Mouse (Mus musculus) ES-E14 (cell line): ENCODE data around the gene Sh2b1. TPM values are rescaled to one million over a fixed set of nuclear protein-coding genes. Genes with fewer than 3 reads are reported as not detected.
"Not testable (repeated sequence)": the region's sequence is repeated elsewhere in the genome, so short reads cannot be mapped to it uniquely, and the experiment has no call there.

ENCODE experiments used
- DNase-seq: peaks from one replicate; pipeline ENCODE4 v3.0.0-alpha.2; 2013; ENCODE audit warnings: low read depth, low spot score
- H3K27ac ChIP-seq: 2 replicates; pipeline ENCODE4 v1.5.1; 2012; ENCODE audit warnings: low read depth, mild to moderate bottlenecking, low read length, moderate library complexity, mixed read lengths; ENCODE audit not compliant: poor library complexity, insufficient read depth, severe bottlenecking
- H3K36me3 ChIP-seq: 2 replicates; pipeline ENCODE4 v1.6.1; 2012; ENCODE audit warnings: mild to moderate bottlenecking, low read length, moderate library complexity, mixed read lengths; ENCODE audit not compliant: control insufficient read depth, poor library complexity, insufficient read depth, severe bottlenecking
- H3K4me1 ChIP-seq, 2 experiments: fragments of 150-350 bp in 1 of 2; sonication (generic) in 1 of 2; 2 replicates each; pipeline ENCODE4 v1.6.1; 2012; ENCODE audit warnings: low read length in 2 of 2, mild to moderate bottlenecking in 1 of 2, mixed read lengths in 1 of 2; ENCODE audit not compliant: control insufficient read depth in 2 of 2, insufficient read depth in 2 of 2, poor library complexity in 1 of 2
- H3K4me3 ChIP-seq, 2 experiments: fragments of 150-350 bp in 1 of 2; sonication (generic) in 1 of 2; 2 replicates each; pipeline ENCODE4 v1.5.1; 2012; ENCODE audit warnings: low read length in 2 of 2, low read depth in 1 of 2, mild to moderate bottlenecking in 1 of 2, mixed read lengths in 1 of 2; ENCODE audit not compliant: insufficient read depth in 1 of 2, poor library complexity in 1 of 2, severe bottlenecking in 1 of 2
- H3K9ac ChIP-seq: 2 replicates; pipeline ENCODE4 v1.6.1; 2012; ENCODE audit warnings: low read depth, mild to moderate bottlenecking, low read length, mixed read lengths; ENCODE audit not compliant: poor library complexity, insufficient read depth, severe bottlenecking
- H3K9me3 ChIP-seq: fragments of 150-350 bp; sonication (generic); 2 replicates; pipeline ENCODE4 v1.6.1; 2012; ENCODE audit warnings: low read depth, mild to moderate bottlenecking, low read length; ENCODE audit not compliant: control insufficient read depth, insufficient read depth
- CHD2 ChIP-seq: IDR thresholded peaks from 2 replicates; pipeline ENCODE4 v1.6.1; 2014; ENCODE audit warnings: mild to moderate bottlenecking, low read depth, low read length, inconsistent platforms
- HCFC1 ChIP-seq: IDR thresholded peaks from 2 replicates; pipeline ENCODE4 v1.6.1; 2012; ENCODE audit warnings: low read length, inconsistent platforms, borderline replicate concordance; ENCODE audit not compliant: insufficient read depth
- MAFK ChIP-seq: IDR thresholded peaks from 2 replicates; pipeline ENCODE4 v1.6.1; 2014; ENCODE audit warnings: mild to moderate bottlenecking, low read depth, low read length, inconsistent platforms; ENCODE audit not compliant: insufficient read depth
- ZC3H11A ChIP-seq: IDR thresholded peaks from 2 replicates; pipeline ENCODE4 v1.6.1; 2012; ENCODE audit warnings: low read depth, mild to moderate bottlenecking, inconsistent platforms, low read length, borderline replicate concordance
- ZNF384 ChIP-seq: IDR thresholded peaks from 2 replicates; pipeline ENCODE4 v1.6.1; 2012; ENCODE audit warnings: low read depth, low read length, inconsistent platforms
- in situ Hi-C, 2 experiments: fragments of 600-800 bp; cut with MboI; formaldehyde crosslinking; loops; one replicate each; pipeline ENCODE4 v1.15.1; 2025; ENCODE audit warnings: low sequenced_read_pairs in 2 of 2, inconsistent platforms in 1 of 2; ENCODE audit not compliant: unreplicated experiment in 2 of 2
- total RNA-seq: library from RNA; depleted of rRNA; stranded (reverse); fragments of 300-350 nt; gene quantifications from 2 replicates; pipeline ENCODE4 v1.2.3, GENCODE M21; 2012

Sh2b1 gene
- total RNA-seq, 1 experiment = 20.3 TPM

GRCm38 (mm10) chr7:126496475-126496874 lies 21.3 kb upstream of the Sh2b1 start:
- TF ChIP-seq CHD2 (no peak), MAFK (no peak), ZC3H11A (no peak), HCFC1 (no peak), ZNF384 (no peak)
- Histone ChIP-seq H3K4me3 (no peak overlapping the region), H3K36me3 (peaks cover 88% of the 10 kb centered on the region), H3K4me1 (peaks cover 2 to 8% of the 10 kb centered on the region in 2 experiments; a peak in 1 of 4 replicates), H3K27ac (no peak overlapping the region), H3K9ac (no peak overlapping the region), H3K9me3 (no peaks in the 10 kb centered on the region)
- in situ Hi-C loops = no loop called here
- DNase-seq = no peak

- in situ Hi-C loops = no loop called here
- Histone ChIP-seq H3K9me3 (no peaks in the 10 kb centered on the region), H3K4me1 (peaks cover 2 to 5% of the 10 kb centered on the region in 2 experiments; a peak in 1 of 4 replicates), H3K9ac (no peak overlapping the region), H3K27ac (no peak overlapping the region), H3K36me3 (peaks cover 84% of the 10 kb centered on the region), H3K4me3 (no peak overlapping the region)
- TF ChIP-seq ZC3H11A (no peak), HCFC1 (no peak), MAFK (no peak)
- DNase-seq = no peak
Observed at GRCm38 (mm10) chr7:126494120-126494519, 18.9 kb upstream of the Sh2b1 start.

DNA sequence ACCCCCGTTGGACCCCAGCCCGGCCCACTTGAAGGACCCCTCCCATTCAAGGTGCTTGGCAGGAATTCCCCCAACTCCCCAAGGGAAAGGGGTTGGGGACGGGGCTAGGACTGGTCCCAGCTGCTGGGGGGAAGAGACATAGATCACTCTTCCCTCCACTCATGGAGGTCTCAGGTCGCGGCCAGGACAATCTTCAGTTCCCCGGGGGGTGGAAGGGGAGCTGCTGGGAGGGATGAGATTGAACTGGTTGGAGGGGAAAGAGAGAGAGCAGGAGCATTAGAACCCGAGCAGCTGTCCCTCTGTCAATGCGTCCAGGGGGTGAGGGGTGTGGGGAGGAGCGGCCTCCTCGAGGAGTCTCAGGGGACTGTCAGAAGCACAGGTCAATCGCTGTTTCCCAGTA lies 16.7 kb upstream of the Sh2b1 start:
- Histone ChIP-seq H3K27ac (peak overlapping the region; percentile 26; the same call in 1 of the 2 replicates), H3K36me3 (peaks cover 73% of the 10 kb centered on the region), H3K9me3 (no peaks in the 10 kb centered on the region), H3K4me3 (no peak overlapping the region), H3K9ac (peak overlapping the region; percentile 14; the same call in 1 of the 2 replicates), H3K4me1 (peaks cover 2 to 10% of the 10 kb centered on the region in 2 experiments; a peak in 1 of 4 replicates)
- DNase-seq = no peak
- in situ Hi-C loops = no loop called here
- TF ChIP-seq HCFC1 (no peak), ZNF384 (no peak), ZC3H11A (no peak), CHD2 (no peak), MAFK (no peak)

GRCm38 (mm10) chr7:126491005-126491404 lies 15.8 kb upstream of the Sh2b1 start:
- Histone ChIP-seq H3K4me3 (no peak overlapping the region), H3K27ac (no peak overlapping the region), H3K36me3 (peaks cover 66% of the 10 kb centered on the region), H3K9ac (no peak overlapping the region), H3K4me1 (peaks cover 2 to 10% of the 10 kb centered on the region in 2 experiments; a peak in 1 of 4 replicates), H3K9me3 (no peaks in the 10 kb centered on the region)
- in situ Hi-C loops = no loop called here
- DNase-seq = no peak
- TF ChIP-seq HCFC1 = no peak
- no peak for TF ChIP-seq ZNF384
- no peak for TF ChIP-seq ZC3H11A
- no peak for TF ChIP-seq CHD2
- no peak for TF ChIP-seq MAFK

DNA sequence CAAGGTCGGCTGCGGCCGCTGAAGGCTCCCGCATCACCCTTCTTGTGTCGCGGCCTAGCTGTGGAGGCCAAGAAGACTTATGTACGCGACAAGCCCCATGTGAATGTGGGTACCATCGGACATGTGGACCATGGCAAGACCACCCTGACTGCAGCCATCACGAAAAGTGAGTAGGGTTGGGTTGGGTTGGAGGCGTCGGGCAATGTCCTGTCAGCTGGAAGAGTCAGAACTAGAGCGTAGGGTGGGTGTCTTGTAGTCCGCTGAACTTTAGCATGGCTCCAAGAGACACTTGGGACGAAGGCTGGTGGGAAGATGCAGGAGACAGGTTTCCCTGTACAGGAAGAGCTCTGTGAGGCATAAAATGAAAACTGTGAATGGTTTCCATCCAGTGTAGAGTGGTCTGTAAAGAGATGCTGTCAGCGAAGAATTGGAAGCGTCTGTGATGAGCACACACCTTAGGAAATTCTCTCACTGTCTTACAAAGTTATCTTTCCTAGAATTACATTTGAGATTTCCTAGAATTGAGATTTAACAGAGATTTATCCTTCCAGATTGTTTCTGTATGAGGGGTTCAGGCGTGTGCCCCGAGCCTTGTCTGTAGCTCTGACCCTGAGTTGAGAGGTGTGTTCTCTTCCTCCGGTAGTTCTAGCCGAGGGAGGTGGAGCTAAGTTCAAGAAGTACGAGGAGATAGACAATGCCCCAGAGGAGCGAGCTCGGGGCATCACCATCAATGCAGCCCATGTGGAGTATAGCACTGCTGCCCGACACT lies 12.6 kb upstream of the Sh2b1 start:
- DNase-seq, H3K27ac ChIP-seq, H3K9me3 ChIP-seq, H3K4me1 ChIP-seq, in situ Hi-C loops: not testable (repeated sequence)
- Histone ChIP-seq H3K9ac (peak overlapping the region; percentile 80), H3K36me3 (peaks cover 37% of the 10 kb centered on the region), H3K4me3 (peak overlapping the region; percentile 79 to 82)
